Mouse (Mus musculus) cerebellum, adult 18-20 months (tissue): ENCODE measurements around the gene Foxn3.

Experiments
- DNase-seq, 2 experiments: peaks; one replicate each; pipeline ENCODE4 v3.0.0; 2021

Foxn3 gene

GRCm38 (mm10) chr12:99380855-99381262 lies 182.5 kb downstream of the Foxn3 start:
- DNase-seq: no peak

GRCm38 (mm10) chr12:99380124-99380523 lies 183.3 kb downstream of the Foxn3 start:
- no peak for DNase-seq

- DNase-seq: no peak
Observed at GRCm38 (mm10) chr12:99378284-99378683, 185.1 kb downstream of the Foxn3 start.

DNA sequence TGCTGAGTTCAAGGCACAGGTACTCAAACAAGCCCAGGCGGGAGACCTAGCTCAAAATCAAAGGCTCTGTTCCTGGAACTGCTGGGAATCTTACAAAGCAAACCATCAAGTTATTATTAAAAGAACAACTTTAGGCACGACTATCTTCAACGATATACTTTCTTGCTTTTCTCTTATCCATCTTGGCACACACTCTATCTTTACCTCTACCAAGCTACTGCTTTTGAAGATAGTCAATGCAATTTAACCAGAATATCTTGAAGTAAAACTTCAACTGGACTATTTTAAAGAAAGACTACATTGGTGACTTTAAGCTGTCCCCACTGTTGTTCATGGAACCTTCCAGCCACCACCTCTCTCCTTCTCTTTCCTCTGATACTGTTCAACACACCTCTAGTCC lies 185.7 kb downstream of the Foxn3 start:
- no peak for DNase-seq

GRCm38 (mm10) chr12:99377069-99377468 lies 186.3 kb downstream of the Foxn3 start:
- no peak for DNase-seq

DNA sequence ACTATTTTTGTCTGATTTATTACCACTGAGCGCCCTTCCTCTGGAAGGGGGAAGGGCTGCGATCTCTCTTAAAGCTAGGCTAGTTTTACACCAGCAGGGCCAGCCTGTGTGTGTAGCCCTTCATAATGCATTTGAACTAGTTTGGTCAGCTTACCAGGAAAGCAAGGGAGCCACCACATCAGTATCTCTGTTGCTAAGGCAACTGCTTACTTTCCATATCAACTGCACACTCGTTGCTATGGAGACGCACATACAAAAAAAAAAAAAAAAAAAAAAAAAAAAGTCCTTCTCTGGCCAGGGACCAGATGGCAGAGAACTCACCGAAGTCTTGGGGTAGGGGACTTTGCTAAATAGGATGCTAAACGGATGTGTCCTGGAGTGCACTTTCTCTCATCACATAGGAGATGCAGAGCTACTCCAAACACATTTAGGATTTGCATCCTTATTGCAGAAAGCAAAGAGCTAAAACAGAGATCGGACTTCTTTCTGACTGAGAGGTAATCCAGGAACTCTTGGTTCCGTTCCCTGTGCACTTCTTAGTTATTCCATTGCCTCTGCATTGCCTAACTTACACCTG lies 187.4 kb downstream of the Foxn3 start:
- no peak for DNase-seq

GRCm38 (mm10) chr12:99375426-99375825 lies 188.0 kb downstream of the Foxn3 start:
- no peak for DNase-seq

DNA sequence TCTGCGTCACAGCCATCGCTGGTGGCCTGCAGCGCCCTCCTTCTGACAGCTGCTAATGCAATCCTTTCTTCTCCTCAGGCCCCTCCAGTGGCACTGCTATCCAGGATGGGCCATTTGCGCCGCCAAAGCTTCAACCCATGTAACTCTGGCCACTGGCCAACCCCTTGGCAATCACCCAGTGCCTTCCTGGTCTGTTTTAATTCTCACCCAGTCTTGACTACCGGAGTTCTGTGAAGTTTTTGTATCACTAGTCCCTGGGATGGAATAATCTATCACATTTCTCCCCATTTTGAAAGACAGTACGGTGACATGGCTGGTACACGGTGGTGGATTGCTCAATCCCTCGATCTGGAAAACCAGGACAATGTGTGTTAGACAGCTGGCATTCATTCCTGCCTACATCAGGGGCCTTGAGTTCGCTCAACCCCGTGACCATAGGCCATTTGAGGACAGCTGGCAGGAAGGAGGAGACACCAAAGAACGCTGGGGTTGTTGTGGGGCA lies 189.2 kb downstream of the Foxn3 start:
- peak; percentile 79 to 84 for DNase-seq

- no peak for DNase-seq
Observed at GRCm38 (mm10) chr12:99373584-99373983, 189.8 kb downstream of the Foxn3 start.

DNA sequence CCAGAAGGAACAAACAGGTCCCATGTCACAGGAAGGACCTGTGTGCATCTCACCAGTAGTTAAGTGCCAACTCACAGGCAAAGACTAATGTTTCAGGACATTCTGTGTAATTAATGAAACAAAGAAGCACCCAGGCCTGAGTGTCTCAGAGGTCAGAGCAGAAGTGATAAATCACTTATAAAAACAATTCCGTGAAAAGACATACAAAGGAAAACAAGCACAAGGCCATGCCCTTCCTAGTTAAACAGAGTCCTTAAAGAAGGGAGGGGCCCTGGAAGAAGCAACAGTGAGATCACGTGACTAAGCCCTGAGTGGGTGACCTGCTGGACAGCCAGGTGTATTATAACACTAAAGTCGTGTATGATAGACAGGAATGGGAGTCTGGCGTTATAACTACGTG lies 191.9 kb downstream of the Foxn3 start:
- no peak for DNase-seq

DNA sequence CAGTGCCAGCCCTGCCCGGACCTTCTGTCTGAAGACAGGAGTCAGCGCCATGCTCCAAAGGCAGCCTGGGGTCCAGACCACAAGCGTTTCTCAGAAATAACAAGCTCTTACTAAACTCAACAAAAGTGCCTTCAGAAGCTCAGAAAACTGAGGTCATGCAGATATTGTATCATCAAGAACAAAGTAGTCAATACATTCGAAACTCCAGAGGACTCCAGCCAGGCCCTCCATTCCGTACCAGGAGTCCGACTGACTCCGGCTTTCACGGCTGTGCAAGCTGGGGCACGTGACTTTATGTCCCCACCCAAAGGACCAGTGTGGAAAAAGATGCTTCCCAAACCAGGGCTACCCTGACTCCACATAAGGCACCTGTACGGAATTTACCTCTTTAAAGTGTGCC lies 195.1 kb downstream of the Foxn3 start:
- no peak for DNase-seq

GRCm38 (mm10) chr12:99365999-99366398 lies 197.4 kb downstream of the Foxn3 start:
- DNase-seq: no peak

- DNase-seq: peak; percentile 85 to 90
Observed at GRCm38 (mm10) chr12:99364201-99364600, 199.2 kb downstream of the Foxn3 start.

GRCm38 (mm10) chr12:99363024-99363423 lies 200.4 kb downstream of the Foxn3 start:
- no peak for DNase-seq

- no peak for DNase-seq
Observed at GRCm38 (mm10) chr12:99361752-99362132, 201.6 kb downstream of the Foxn3 start.

- no peak for DNase-seq
Observed at GRCm38 (mm10) chr12:99360958-99361751, 202.2 kb downstream of the Foxn3 start.

DNA sequence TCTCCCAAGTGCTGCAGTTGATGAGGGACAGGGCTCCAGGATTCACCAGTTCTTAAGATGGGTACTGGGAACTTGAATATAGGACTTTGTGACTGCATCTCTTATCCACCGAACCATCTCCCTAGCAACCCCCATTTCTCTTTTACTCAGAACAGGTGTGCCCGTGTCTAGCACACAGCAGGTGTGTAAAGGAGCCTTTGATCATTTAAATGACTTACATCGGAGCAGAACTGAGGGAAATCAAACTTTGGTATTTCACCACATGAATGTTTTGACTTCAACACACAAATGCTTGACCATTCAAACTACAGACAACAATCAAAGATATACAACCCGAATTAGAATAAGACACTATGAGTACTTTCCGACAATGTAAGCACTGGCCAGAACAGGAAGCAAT lies 204.7 kb downstream of the Foxn3 start:
- no peak for DNase-seq

DNA sequence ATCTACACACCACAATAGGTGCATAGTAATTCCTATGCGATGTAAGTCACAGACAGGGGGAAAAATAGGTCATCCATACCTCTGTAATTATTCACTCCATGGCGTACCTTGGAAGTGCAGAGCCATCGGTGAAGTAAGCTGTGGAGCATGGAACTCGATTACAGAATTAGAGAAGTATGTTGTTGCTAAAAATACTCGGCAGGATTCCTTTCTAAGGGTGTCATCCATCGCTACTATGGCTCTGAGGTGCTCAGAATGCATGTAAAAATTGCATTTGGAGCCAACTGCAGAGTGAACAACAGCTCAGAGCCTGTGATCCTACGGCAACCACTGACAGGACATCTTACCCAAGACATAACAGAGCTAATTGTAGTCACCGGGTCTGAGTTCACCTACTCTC lies 206.7 kb downstream of the Foxn3 start:
- DNase-seq: no peak

GRCm38 (mm10) chr12:99353692-99354091 lies 209.7 kb downstream of the Foxn3 start:
- no peak for DNase-seq

DNA sequence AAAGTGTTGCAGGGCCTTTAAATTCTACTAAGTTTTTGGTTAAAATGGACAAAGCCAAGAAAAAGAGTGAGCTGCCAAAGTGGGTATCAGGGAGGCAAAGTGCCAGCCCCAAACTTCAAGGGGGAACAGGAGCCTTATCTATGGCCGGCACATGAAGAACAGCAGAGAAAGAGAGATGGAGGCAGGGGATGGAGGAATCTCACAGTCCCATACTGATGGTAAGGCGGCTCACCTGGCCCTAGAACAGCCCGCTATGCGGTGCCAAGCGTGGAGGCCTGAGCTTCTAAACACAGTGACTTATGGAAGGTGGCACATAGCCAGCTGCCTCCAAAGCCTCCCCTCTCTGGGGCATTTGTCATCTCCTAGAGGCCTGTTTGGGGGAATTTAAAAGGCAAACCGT lies 210.8 kb downstream of the Foxn3 start:
- DNase-seq: peak in 1 of 2 experiments; percentile 54

GRCm38 (mm10) chr12:99352136-99352535 lies 211.2 kb downstream of the Foxn3 start:
- DNase-seq: no peak

- peak in 1 of 2 experiments; percentile 36 for DNase-seq
Observed at GRCm38 (mm10) chr12:99351731-99352130, 211.7 kb downstream of the Foxn3 start.

DNA sequence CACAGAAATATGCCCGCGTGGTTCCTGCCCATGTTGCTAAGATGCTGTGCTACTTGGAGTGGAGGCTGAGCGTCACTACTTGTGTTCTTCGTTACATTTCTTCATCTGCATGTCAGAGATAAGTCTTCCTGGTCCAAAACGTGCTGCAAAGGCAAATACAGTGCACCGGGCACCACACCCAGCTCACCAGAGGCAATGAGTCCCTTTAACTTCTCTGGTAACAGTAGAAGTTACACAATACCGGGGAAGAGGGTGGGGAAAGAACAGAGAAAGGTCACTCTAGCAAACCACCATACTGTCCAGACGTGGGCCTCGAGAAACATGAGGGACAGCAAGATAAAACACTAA lies 213.8 kb downstream of the Foxn3 start:
- DNase-seq: no peak

GRCm38 (mm10) chr12:99348940-99349649 lies 214.3 kb downstream of the Foxn3 start:
- no peak for DNase-seq
